Mouse (Mus musculus) brain, embryonic 14.5 days (tissue): Measurements from ENCODE around the gene Gm9913.

Experiments used
- CTCF ChIP-seq: fragments of 200-500 bp; IDR thresholded peaks from 2 replicates; pipeline ENCODE4 v1.5.1; 2012; ENCODE audit warnings: inconsistent platforms, mild to moderate bottlenecking, moderate library complexity, borderline replicate concordance; ENCODE audit not compliant: insufficient read depth, insufficient read length; ENCODE audit errors: extremely low read depth
- POLR2A ChIP-seq: fragments of 200-500 bp; IDR thresholded peaks from 2 replicates; pipeline ENCODE4 v1.6.1; 2012; ENCODE audit warnings: mild to moderate bottlenecking, inconsistent platforms, borderline replicate concordance; ENCODE audit not compliant: poor library complexity, insufficient read depth, insufficient read length, severe bottlenecking; ENCODE audit errors: extremely low read depth

- TF ChIP-seq POLR2A (no peak), CTCF (no peak)
Measured at GRCm38 (mm10) chr2:125477367-125477766, 27.5 kb upstream of the Gm9913 start.
